Comparison of ENCODE assay signal across 8 mouse cellular contexts in genomic region chr5:34547410-34547809, GRCm38 (mm10). TPM values are rescaled to one million over a fixed set of nuclear protein-coding genes. Genes with fewer than 3 reads are reported as not detected.
DNase-seq lines count a peak whose midpoint lies in the region; ATAC-seq and TF ChIP-seq lines count a peak whose summit lies in the region.
"Had no signal": no experiment of that assay in that cellular context is flagged by ENCODE, and none has a peak within 500 bp of the region (broad histone marks: within the 10 kb centered on the region; RNA-seq: fewer than 3 reads in every experiment).

No protein-coding gene starts in this region.

- peaks cover 3% of the 10 kb centered on the region; the same call in 1 of the 2 replicates for H3K36me3 ChIP-seq in limb, embryonic 11.5 days (ENCODE audit: control insufficient read depth, insufficient read depth, low read length)
- H3K36me3 ChIP-seq in limb, embryonic 10.5 days: peaks cover 15% of the 10 kb centered on the region
- peaks cover 15% of the 10 kb centered on the region for H3K36me3 ChIP-seq in embryonic facial prominence, embryonic 10.5 days (replicated peaks)
- peaks cover 8% of the 10 kb centered on the region for H3K36me3 ChIP-seq in midbrain, postnatal 0 days (ENCODE audit: insufficient read depth, low read length)

- no peaks in the 10 kb centered on the region for H3K9me3 ChIP-seq in limb, embryonic 11.5 days (ENCODE audit: control insufficient read depth, low read length)
- no peaks in the 10 kb centered on the region for H3K9me3 ChIP-seq in limb, embryonic 10.5 days (replicated peaks)
- H3K9me3 ChIP-seq in embryonic facial prominence, embryonic 10.5 days: no peaks in the 10 kb centered on the region
- no peaks in the 10 kb centered on the region for H3K9me3 ChIP-seq in midbrain, postnatal 0 days (ENCODE audit: low read length)
- H3K9me3 ChIP-seq: embryonic facial prominence, embryonic 15.5 days had no signal

- TF ChIP-seq CTCF in midbrain, postnatal 0 days (IDR thresholded peaks at IDR 0.05): peak; percentile 71

- H3K4me1 ChIP-seq in limb, embryonic 11.5 days (ENCODE audit: control insufficient read depth, insufficient read depth, low read length): no peaks in the 10 kb centered on the region
- peaks cover 26% of the 10 kb centered on the region for H3K4me1 ChIP-seq in limb, embryonic 10.5 days
- peaks cover 24% of the 10 kb centered on the region for H3K4me1 ChIP-seq in embryonic facial prominence, embryonic 10.5 days
- peaks cover 11% of the 10 kb centered on the region; the same call in 1 of the 2 replicates for H3K4me1 ChIP-seq in midbrain, postnatal 0 days (ENCODE audit: insufficient read depth, low read length)

- H3K4me2 ChIP-seq in limb, embryonic 11.5 days (ENCODE audit: low read depth, severe bottlenecking): no peak overlapping the region
- no peak overlapping the region for H3K4me2 ChIP-seq in midbrain, postnatal 0 days (ENCODE audit: low read depth, low read length, poor library complexity, severe bottlenecking)
- H3K4me2 ChIP-seq: embryonic facial prominence, embryonic 15.5 days had no signal

- no peak overlapping the region for H3K9ac ChIP-seq in limb, embryonic 11.5 days (ENCODE audit: low read length)
- no peak overlapping the region for H3K9ac ChIP-seq in midbrain, postnatal 0 days (replicated peaks; ENCODE audit: low read length, poor library complexity, severe bottlenecking)
- H3K9ac ChIP-seq: embryonic facial prominence, embryonic 15.5 days had no signal

- H3K27me3 ChIP-seq in limb, embryonic 11.5 days (ENCODE audit: control insufficient read depth, insufficient read depth, low read length): no peaks in the 10 kb centered on the region
- H3K27me3 ChIP-seq in limb, embryonic 10.5 days (ENCODE audit: low read depth, poor library complexity, severe bottlenecking): no peaks in the 10 kb centered on the region
- H3K27me3 ChIP-seq in embryonic facial prominence, embryonic 10.5 days (replicated peaks; ENCODE audit: low read depth, poor library complexity, severe bottlenecking): no peaks in the 10 kb centered on the region; the same call in 1 of the 2 replicates
- H3K27me3 ChIP-seq in midbrain, postnatal 0 days (ENCODE audit: insufficient read depth, low read length): no peaks in the 10 kb centered on the region
- H3K27me3 ChIP-seq: embryonic facial prominence, embryonic 15.5 days had no signal

- peak; percentile 34 for DNase-seq in limb, embryonic 11.5 days (ENCODE audit: low spot score)
- DNase-seq in limb, embryonic 10.5 days (ENCODE audit: low spot score): no peak
- peak; percentile 69 for DNase-seq in R1 (ENCODE audit: low read depth, low spot score)
- peak; percentile 30 for DNase-seq in embryonic facial prominence, embryonic 10.5 days (ENCODE audit: low spot score)
- DNase-seq in midbrain, postnatal 0 days (ENCODE audit: low spot score): peak; percentile 30
- no peak for DNase-seq in ovary, postnatal 10 days (ENCODE audit: low spot score)

- ATAC-seq in limb, embryonic 11.5 days (ENCODE audit: insufficient number of reproducible peaks, low FRiP score, low TSS enrichment, low read depth): no peak
- ATAC-seq in midbrain, postnatal 0 days (ENCODE audit: low FRiP score): no peak
- no peak for ATAC-seq in megakaryocyte, adult 5-6 weeks (ENCODE audit: poor library complexity, severe bottlenecking)

- H3K27ac ChIP-seq in limb, embryonic 11.5 days (replicated peaks; ENCODE audit: low read depth, low read length): no peak overlapping the region
- no peak overlapping the region for H3K27ac ChIP-seq in limb, embryonic 10.5 days
- no peak overlapping the region for H3K27ac ChIP-seq in embryonic facial prominence, embryonic 10.5 days (replicated peaks)
- no peak overlapping the region for H3K27ac ChIP-seq in midbrain, postnatal 0 days (ENCODE audit: low read depth, low read length)
- H3K27ac ChIP-seq: embryonic facial prominence, embryonic 15.5 days had no signal

- no peak overlapping the region for H3K4me3 ChIP-seq in limb, embryonic 11.5 days (ENCODE audit: low read depth, low read length)
- no peak overlapping the region for H3K4me3 ChIP-seq in limb, embryonic 10.5 days
- H3K4me3 ChIP-seq in embryonic facial prominence, embryonic 10.5 days: no peak overlapping the region
- H3K4me3 ChIP-seq in midbrain, postnatal 0 days (ENCODE audit: low read depth, low read length): no peak overlapping the region
- H3K4me3 ChIP-seq: embryonic facial prominence, embryonic 15.5 days had no signal

RNA-seq across cellular contexts. Expression of gene Sh3bp2, which starts 21.8 kb away (rescaled TPM):
- polyA plus RNA-seq in limb, embryonic 11.5 days (2014; fragmentation: Nextera tagmentation; extraction: Ambion mirVana): 7.5 and 10.8 TPM in 2 replicates
- polyA plus RNA-seq in limb, embryonic 10.5 days (2016; fragmentation: Nextera tagmentation; extraction: Ambion mirVana): 9.9 and 17.1 TPM in 2 replicates
- 7.3 and 8.7 TPM in 2 replicates for polyA plus RNA-seq in embryonic facial prominence, embryonic 10.5 days (2016; fragmentation: Nextera tagmentation; extraction: Ambion mirVana)
- 35.5 and 44.1 TPM in 2 replicates for total RNA-seq in midbrain, postnatal 0 days (2014; rRNA removed)
- 17.6 and 20.3 TPM in 2 replicates for polyA plus RNA-seq in midbrain, postnatal 0 days (2015; fragmentation: Nextera tagmentation; extraction: Ambion mirVana)
- total RNA-seq in megakaryocyte, adult 5-6 weeks (2015): 34.7 and 38.5 TPM in 2 replicates
- total RNA-seq in megakaryocyte, adult 5-6 weeks (2017): 48.1 and 60.7 TPM in 2 replicates

RNA-seq across cellular contexts. Expression of gene Add1, which starts 26.1 kb away (rescaled TPM):
- 149 and 155 TPM in 2 replicates for polyA plus RNA-seq in limb, embryonic 11.5 days (2014; fragmentation: Nextera tagmentation; extraction: Ambion mirVana)
- 134 and 166 TPM in 2 replicates for polyA plus RNA-seq in limb, embryonic 10.5 days (2016; fragmentation: Nextera tagmentation; extraction: Ambion mirVana)
- 158 and 166 TPM in 2 replicates for polyA plus RNA-seq in embryonic facial prominence, embryonic 10.5 days (2016; fragmentation: Nextera tagmentation; extraction: Ambion mirVana)
- 284 and 301 TPM in 2 replicates for total RNA-seq in midbrain, postnatal 0 days (2014; rRNA removed)
- polyA plus RNA-seq in midbrain, postnatal 0 days (2015; fragmentation: Nextera tagmentation; extraction: Ambion mirVana): 161 and 166 TPM in 2 replicates
- 117 and 126 TPM in 2 replicates for total RNA-seq in megakaryocyte, adult 5-6 weeks (2015)
- 137 and 192 TPM in 2 replicates for total RNA-seq in megakaryocyte, adult 5-6 weeks (2017)

RNA-seq across cellular contexts. Expression of gene Tnip2, which starts 33.6 kb away (rescaled TPM):
- 4.1 and 4.4 TPM in 2 replicates for polyA plus RNA-seq in limb, embryonic 11.5 days (2014; fragmentation: Nextera tagmentation; extraction: Ambion mirVana)
- polyA plus RNA-seq in limb, embryonic 10.5 days (2016; fragmentation: Nextera tagmentation; extraction: Ambion mirVana): 3.8 and 6.0 TPM in 2 replicates
- 4.1 and 4.8 TPM in 2 replicates for polyA plus RNA-seq in embryonic facial prominence, embryonic 10.5 days (2016; fragmentation: Nextera tagmentation; extraction: Ambion mirVana)
- total RNA-seq in midbrain, postnatal 0 days (2014; rRNA removed): 10.3 and 12.8 TPM in 2 replicates
- 12.6 and 13.6 TPM in 2 replicates for polyA plus RNA-seq in midbrain, postnatal 0 days (2015; fragmentation: Nextera tagmentation; extraction: Ambion mirVana)
- total RNA-seq in megakaryocyte, adult 5-6 weeks (2015): 10.9 and 12.1 TPM in 2 replicates
- total RNA-seq in megakaryocyte, adult 5-6 weeks (2017): 34.4 and 41.3 TPM in 2 replicates

Comparison
In these comparisons a context has a peak if more than half of its experiments do, and no peak if none do; other contexts are left out.
1. DNase-seq: peak in limb, embryonic 11.5 days (single experiment), R1 (single experiment), embryonic facial prominence, embryonic 10.5 days (single experiment) and midbrain, postnatal 0 days (single experiment); none in limb, embryonic 10.5 days (single experiment) and ovary, postnatal 10 days (single experiment).